Mouse (Mus musculus) kidney, embryonic 15.5 days (tissue): ENCODE results near the gene Nars2. TPM values are rescaled to one million over a fixed set of nuclear protein-coding genes. Genes with fewer than 3 reads are reported as not detected.

Experiments used
- ATAC-seq: fragments of 200-750 bp; cut with Nextera tagmentation; replicated peaks from 2 replicates; pipeline ENCODE4 v1.8.0; 2017; ENCODE audit warnings: moderate TSS enrichment; ENCODE audit not compliant: low FRiP score
- H3K27ac ChIP-seq: fragments of 300-500 bp; sonication (generic); 2 replicates; pipeline ENCODE4 v1.5.1; 2015; ENCODE audit warnings: mild to moderate bottlenecking, inconsistent platforms
- H3K27me3 ChIP-seq: fragments of 300-500 bp; sonication (generic); 2 replicates; pipeline ENCODE4 v1.6.1; 2015; ENCODE audit warnings: inconsistent platforms
- H3K36me3 ChIP-seq: fragments of 300-500 bp; sonication (generic); 2 replicates; pipeline ENCODE4 v1.6.1; 2015; ENCODE audit warnings: inconsistent platforms
- H3K4me1 ChIP-seq: fragments of 300-500 bp; sonication (generic); 2 replicates; pipeline ENCODE4 v1.6.1; 2015; ENCODE audit warnings: inconsistent platforms
- H3K4me2 ChIP-seq: fragments of 300-500 bp; sonication (generic); 2 replicates; pipeline ENCODE4 v1.6.1; 2015; ENCODE audit warnings: moderate library complexity, mild to moderate bottlenecking, inconsistent platforms
- H3K4me3 ChIP-seq: fragments of 300-500 bp; sonication (generic); replicated peaks from 2 replicates; pipeline ENCODE4 v1.5.1; 2015; ENCODE audit warnings: mild to moderate bottlenecking, inconsistent platforms
- H3K9ac ChIP-seq: fragments of 300-500 bp; sonication (generic); 2 replicates; pipeline ENCODE4 v1.6.1; 2015; ENCODE audit warnings: mild to moderate bottlenecking, inconsistent platforms
- H3K9me3 ChIP-seq: fragments of 300-500 bp; sonication (generic); replicated peaks from 2 replicates; pipeline ENCODE4 v1.6.1; 2016; ENCODE audit warnings: inconsistent platforms
- WGBS: fragments of 180-500 bp; shearing (Covaris S2); methylation state at CpG from one replicate; pipeline ENCODE4 v1.1.7; 2015; ENCODE audit warnings: mixed read lengths; 5-methylcytosine and 5-hydroxymethylcytosine counted together
- polyA plus RNA-seq: library from polyadenylated mRNA; unstranded; fragments of >200 nt; fragmentation: Nextera tagmentation; extraction: Ambion mirVana; gene quantifications from 2 replicates; pipeline ENCODE4 v1.2.1, GENCODE M21; 2015

Nars2 gene
- polyA plus RNA-seq, 1 experiment from 2014 or later, result 26.2 TPM

GRCm38 (mm10) chr7:96975914-96976313 is 24.6 kb downstream of the Nars2 start:
- Histone ChIP-seq H3K27ac (no peak overlapping the region), H3K9me3 (no peaks in the 10 kb centered on the region), H3K9ac (no peak overlapping the region), H3K4me3 (no peak overlapping the region), H3K4me1 (peaks cover 10% of the 10 kb centered on the region), H3K36me3 (0 out of 2 replicates have a peak, but pooled peaks cover 8% of the 10 kb centered on the region), H3K4me2 (no peak overlapping the region), H3K27me3 (no peaks in the 10 kb centered on the region)
- no peak for ATAC-seq
- whole genome bisulfite sequencing, result 82% methylated on average over 5 of the region's 5 CpGs

GRCm38 (mm10) chr7:96977209-96977608 is 25.9 kb downstream of the Nars2 start:
- H3K27ac ChIP-seq, result no peak overlapping the region
- H3K4me2 ChIP-seq, result no peak overlapping the region
- 91% methylated on average over 1 of the region's 1 CpGs for WGBS
- H3K36me3 ChIP-seq, result 0 out of 2 replicates have a peak, but pooled peaks cover 8% of the 10 kb centered on the region
- H3K9ac ChIP-seq, result no peak overlapping the region
- no peak for ATAC-seq
- H3K4me1 ChIP-seq, result peaks cover 3% of the 10 kb centered on the region; the same call in 1 of the 2 replicates
- H3K4me3 ChIP-seq, result no peak overlapping the region
- no peaks in the 10 kb centered on the region for H3K9me3 ChIP-seq
- H3K27me3 ChIP-seq, result no peaks in the 10 kb centered on the region

DNA sequence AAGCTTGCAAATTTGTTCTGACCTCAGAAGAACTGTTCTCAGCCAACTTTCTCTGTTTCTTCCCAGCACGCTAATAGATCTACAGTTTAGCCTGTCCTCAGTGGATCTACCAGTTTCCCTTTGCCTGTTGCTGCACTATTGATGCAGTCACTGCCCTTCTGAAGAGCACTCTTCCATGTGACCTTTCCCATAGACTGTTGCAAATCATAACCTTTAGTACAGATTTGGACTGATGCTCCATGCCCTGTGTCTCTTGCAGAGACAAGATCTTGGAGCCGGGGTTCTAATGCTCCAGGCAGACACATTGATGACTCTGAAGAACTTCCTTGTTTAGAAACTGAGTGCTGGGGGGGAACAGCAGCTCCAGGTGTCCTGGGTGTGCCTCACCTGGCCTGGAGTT is 30.1 kb downstream of the Nars2 start:
- WGBS, result 95% methylated on average over 2 of the region's 2 CpGs
- Histone ChIP-seq H3K36me3 (no peaks in the 10 kb centered on the region), H3K9me3 (no peaks in the 10 kb centered on the region), H3K4me2 (no peak overlapping the region), H3K27ac (no peak overlapping the region), H3K9ac (no peak overlapping the region), H3K4me1 (peaks cover 13% of the 10 kb centered on the region), H3K27me3 (no peaks in the 10 kb centered on the region), H3K4me3 (no peak overlapping the region)
- no peak for ATAC-seq

DNA sequence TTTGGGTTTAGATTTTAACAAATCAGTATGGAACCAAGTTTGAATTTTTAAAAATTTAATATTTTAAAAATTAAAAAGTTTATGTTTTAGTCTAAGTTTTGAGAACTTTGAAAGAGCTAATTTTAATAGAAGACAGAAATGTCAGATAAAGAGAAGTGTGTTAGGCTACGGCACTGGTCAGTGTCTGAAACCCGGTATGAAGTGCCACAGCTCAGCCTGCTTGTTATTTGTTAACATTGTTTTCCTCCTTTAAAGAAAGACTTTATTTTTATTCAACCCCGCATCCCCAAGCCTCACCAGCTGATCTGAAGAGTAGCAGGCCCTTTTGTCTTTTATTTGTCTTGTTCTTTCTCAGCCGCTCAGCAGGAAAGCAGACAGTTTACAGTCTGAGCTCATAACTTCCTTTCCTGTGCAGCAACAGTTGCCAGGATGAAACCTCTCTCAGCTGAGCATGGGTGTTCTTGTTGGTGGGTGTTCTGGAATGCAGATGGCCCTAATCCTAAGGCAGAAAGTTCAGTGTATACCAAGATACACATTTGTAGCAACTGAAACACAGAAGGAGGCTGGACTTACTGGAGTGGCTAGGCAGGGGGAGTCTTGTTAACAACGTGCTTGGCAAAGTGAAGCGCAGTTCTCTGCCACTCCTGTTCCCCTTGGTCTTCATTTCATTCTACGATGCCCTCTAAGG is 32.5 kb downstream of the Nars2 start:
- no peak overlapping the region for H3K4me2 ChIP-seq
- ATAC-seq, result no peak
- H3K27ac ChIP-seq, result peak overlapping the region; percentile 28; the same call in 1 of the 2 replicates
- H3K36me3 ChIP-seq, result no peaks in the 10 kb centered on the region
- H3K9me3 ChIP-seq, result no peaks in the 10 kb centered on the region
- H3K9ac ChIP-seq, result no peak overlapping the region
- WGBS, result 50% methylated on average over 7 of the region's 7 CpGs
- no peak overlapping the region for H3K4me3 ChIP-seq
- H3K27me3 ChIP-seq, result no peaks in the 10 kb centered on the region
- H3K4me1 ChIP-seq, result peaks cover 23% of the 10 kb centered on the region

DNA sequence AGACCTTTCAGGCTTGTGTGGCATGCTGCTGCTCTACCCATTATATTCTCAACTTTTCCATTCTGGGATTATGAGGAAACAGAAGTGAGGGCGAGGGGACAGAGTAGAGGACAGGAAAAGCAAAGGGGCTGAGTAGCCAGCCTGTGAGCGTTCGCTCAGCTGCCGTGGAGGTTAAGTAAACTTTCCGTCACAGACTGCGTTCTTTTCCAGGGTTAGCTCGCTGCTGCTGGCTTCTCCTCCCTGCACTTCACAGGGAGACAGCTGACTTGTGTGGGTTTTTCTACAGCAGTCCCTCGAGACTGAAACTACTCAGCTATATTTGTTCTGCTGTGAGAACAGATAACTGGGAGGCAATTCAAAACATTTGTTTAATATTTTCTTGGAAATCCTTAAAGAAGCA is 34.5 kb downstream of the Nars2 start:
- Histone ChIP-seq H3K27me3 (no peaks in the 10 kb centered on the region), H3K27ac (no peak overlapping the region), H3K9ac (no peak overlapping the region), H3K4me1 (peaks cover 23% of the 10 kb centered on the region), H3K36me3 (no peaks in the 10 kb centered on the region), H3K9me3 (no peaks in the 10 kb centered on the region), H3K4me3 (no peak overlapping the region), H3K4me2 (peak overlapping the region; percentile 38)
- WGBS, result 17% methylated on average over 8 of the region's 8 CpGs
- ATAC-seq, result peak; percentile 40

- 61% methylated on average over 9 of the region's 9 CpGs for WGBS
Measured at GRCm38 (mm10) chr7:96986795-96987445, 35.6 kb downstream of the Nars2 start.

DNA sequence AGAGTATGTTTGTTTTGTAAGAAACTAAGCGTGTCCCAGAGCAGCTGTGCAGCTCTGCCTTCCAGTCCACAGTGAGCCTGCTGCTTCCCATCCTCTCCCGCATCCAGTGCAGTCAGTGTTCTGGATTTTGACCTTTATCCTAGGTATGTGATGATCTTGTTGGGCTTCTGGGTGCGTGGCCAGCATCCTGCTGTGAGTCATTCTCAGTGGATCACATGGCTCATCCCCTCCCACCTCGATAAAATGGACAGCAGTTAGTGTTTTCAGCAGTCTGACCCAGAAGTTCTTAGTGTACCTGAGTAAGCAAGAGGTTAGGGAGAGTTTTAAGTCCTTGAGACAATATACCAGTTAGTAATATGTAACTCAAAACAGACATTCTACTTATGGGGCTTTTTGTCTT is 36.4 kb downstream of the Nars2 start:
- H3K4me1 ChIP-seq, result peaks cover 23% of the 10 kb centered on the region
- no peak overlapping the region for H3K9ac ChIP-seq
- ATAC-seq, result no peak; the same call in 1 of the 2 replicates
- H3K4me3 ChIP-seq, result no peak overlapping the region
- H3K4me2 ChIP-seq, result no peak overlapping the region
- 68% methylated on average over 4 of the region's 4 CpGs for WGBS
- no peak overlapping the region for H3K27ac ChIP-seq
- H3K27me3 ChIP-seq, result no peaks in the 10 kb centered on the region
- no peaks in the 10 kb centered on the region for H3K9me3 ChIP-seq
- H3K36me3 ChIP-seq, result no peaks in the 10 kb centered on the region

More at GRCm38 (mm10) chr7:96986795-96987445, 35.6 kb downstream of the Nars2 start:
- Histone ChIP-seq H3K4me3 (no peak overlapping the region), H3K9me3 (no peaks in the 10 kb centered on the region), H3K9ac (no peak overlapping the region), H3K4me1 (peaks cover 23% of the 10 kb centered on the region), H3K27ac (no peak overlapping the region), H3K36me3 (no peaks in the 10 kb centered on the region), H3K4me2 (no peak overlapping the region), H3K27me3 (no peaks in the 10 kb centered on the region)
- no peak for ATAC-seq

- no peaks in the 10 kb centered on the region for H3K27me3 ChIP-seq
- H3K36me3 ChIP-seq, result peaks cover 4% of the 10 kb centered on the region; the same call in 1 of the 2 replicates
- whole genome bisulfite sequencing, result 49% methylated on average over 3 of the region's 3 CpGs
- no peak overlapping the region for H3K4me2 ChIP-seq
- H3K4me3 ChIP-seq, result no peak overlapping the region
- no peak overlapping the region for H3K9ac ChIP-seq
- H3K27ac ChIP-seq, result no peak overlapping the region
- 0 out of 2 replicates have a peak, but pooled peaks cover 3% of the 10 kb centered on the region for H3K9me3 ChIP-seq
- H3K4me1 ChIP-seq, result no peaks in the 10 kb centered on the region
- ATAC-seq, result no peak
Measured at GRCm38 (mm10) chr7:97012956-97013355, 61.7 kb downstream of the Nars2 start.

GRCm38 (mm10) chr7:97018005-97018404 is 66.7 kb downstream of the Nars2 start:
- peaks cover 4% of the 10 kb centered on the region; the same call in 1 of the 2 replicates for H3K36me3 ChIP-seq
- H3K4me2 ChIP-seq, result no peak overlapping the region
- 0 out of 2 replicates have a peak, but pooled peaks cover 3% of the 10 kb centered on the region for H3K9me3 ChIP-seq
- no peak overlapping the region for H3K27ac ChIP-seq
- no peaks in the 10 kb centered on the region for H3K4me1 ChIP-seq
- WGBS, result 70% methylated on average over 4 of the region's 4 CpGs
- no peak for ATAC-seq
- no peaks in the 10 kb centered on the region for H3K27me3 ChIP-seq
- no peak overlapping the region for H3K4me3 ChIP-seq
- H3K9ac ChIP-seq, result no peak overlapping the region

DNA sequence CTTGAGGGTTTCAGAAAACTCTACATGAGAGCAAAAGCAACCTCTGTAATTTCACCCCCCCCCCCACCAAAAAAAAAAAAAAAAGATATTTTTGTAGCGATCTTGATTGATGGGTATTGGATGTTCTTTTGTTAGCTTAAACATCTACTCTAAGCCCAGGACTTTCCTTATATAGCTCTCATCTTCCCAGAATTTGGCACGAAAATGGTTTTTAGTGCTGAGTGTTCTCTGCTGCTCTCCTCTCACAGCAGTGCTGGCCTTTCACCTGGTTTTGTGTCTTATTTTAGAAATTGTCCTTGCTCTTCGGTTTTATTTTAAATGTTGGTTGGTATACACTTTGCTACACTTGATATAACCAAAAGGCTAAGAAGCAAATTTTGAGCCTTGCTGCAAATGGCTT is 67.1 kb downstream of the Nars2 start:
- 0 out of 2 replicates have a peak, but pooled peaks cover 3% of the 10 kb centered on the region for H3K9me3 ChIP-seq
- peaks cover 4% of the 10 kb centered on the region; the same call in 1 of the 2 replicates for H3K36me3 ChIP-seq
- H3K4me1 ChIP-seq, result no peaks in the 10 kb centered on the region
- H3K4me2 ChIP-seq, result no peak overlapping the region
- ATAC-seq, result no peak
- H3K9ac ChIP-seq, result no peak overlapping the region
- WGBS, result 63% methylated on average over 3 of the region's 3 CpGs
- no peaks in the 10 kb centered on the region for H3K27me3 ChIP-seq
- no peak overlapping the region for H3K27ac ChIP-seq
- H3K4me3 ChIP-seq, result no peak overlapping the region

- 52% methylated on average over 1 of the region's 1 CpGs for WGBS
- Histone ChIP-seq H3K4me3 (no peak overlapping the region), H3K36me3 (peaks cover 4% of the 10 kb centered on the region; the same call in 1 of the 2 replicates), H3K9me3 (0 out of 2 replicates have a peak, but pooled peaks cover 3% of the 10 kb centered on the region), H3K27ac (no peak overlapping the region), H3K27me3 (no peaks in the 10 kb centered on the region), H3K4me1 (no peaks in the 10 kb centered on the region), H3K4me2 (no peak overlapping the region), H3K9ac (no peak overlapping the region)
- ATAC-seq, result no peak
Measured at GRCm38 (mm10) chr7:97019303-97019702, 68.0 kb downstream of the Nars2 start.

- no peaks in the 10 kb centered on the region for H3K9me3 ChIP-seq
- no peak for ATAC-seq
- H3K4me1 ChIP-seq, result no peaks in the 10 kb centered on the region
- H3K4me2 ChIP-seq, result no peak overlapping the region
- H3K36me3 ChIP-seq, result 0 out of 2 replicates have a peak, but pooled peaks cover 3% of the 10 kb centered on the region
- H3K27ac ChIP-seq, result no peak overlapping the region
- 90% methylated on average over 5 of the region's 5 CpGs for WGBS
- no peaks in the 10 kb centered on the region for H3K27me3 ChIP-seq
- H3K4me3 ChIP-seq, result no peak overlapping the region
- H3K9ac ChIP-seq, result no peak overlapping the region
Measured at GRCm38 (mm10) chr7:97026772-97027358, 75.6 kb downstream of the Nars2 start.
